Mouse (Mus musculus): ENCODE data around the gene Gm5798. TPM values are rescaled to one million over a fixed set of nuclear protein-coding genes. Genes with fewer than 3 reads are reported as not detected.
"Not testable (repeated sequence)": the region's sequence is repeated elsewhere in the genome, so short reads cannot be mapped to it uniquely, and the experiment has no call there.

Gm5798 gene
- not detected for total RNA-seq (2021)
- long read RNA-seq, experiment 1, result 0 reads
- long read RNA-seq, experiment 2, result 0 reads

DNA sequence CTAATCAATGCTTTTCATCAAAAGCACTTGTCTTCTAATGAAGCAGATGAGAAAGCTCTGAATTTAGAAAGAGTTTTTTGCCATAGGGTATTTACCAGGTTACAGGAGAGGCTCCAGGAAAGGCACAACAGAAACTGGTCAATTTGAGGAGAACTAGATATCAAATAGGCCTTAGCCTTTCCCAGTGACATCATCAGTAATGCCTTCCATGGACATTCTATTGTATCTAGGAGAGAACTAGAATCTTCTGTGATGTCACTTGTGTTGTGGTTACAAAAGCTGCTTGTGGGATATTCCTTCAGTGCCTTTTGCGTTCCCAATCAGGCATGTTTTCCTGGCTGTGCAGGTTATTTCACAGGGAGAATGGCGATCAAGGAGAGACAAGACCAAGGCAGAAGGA lies at the start of gene Gm5798:
Gene Gm5798 (plus strand): TSS at position 301 of the 400 bp plus-strand sequence.
- DNase-seq (ENCODE audit: low spot score in 2 of 2), result not testable (repeated sequence)

- not testable (repeated sequence) for DNase-seq (ENCODE audit: low spot score in 2 of 2)
These were observed 37.9 kb downstream of the Gm5798 start, which contains the start of gene Gm7945 for GRCm38 (mm10) chr14:41386279-41386678. TSS of gene Gm7945 (minus strand) at chr14:41386379.

Other genes starting within 250 kb of the Gm5798 start
- 1 to 10 TPM in 1 of 2 experiments, under 1 TPM in 1; 0.66 to 3.2 TPM for gene Mat1a, start 243.6 kb upstream of the Gm5798 start, total RNA-seq (2021)
- under 1 TPM in 1 of 2 experiments, not detected in 1; 0.10 TPM for gene Sftpa1, start 216.8 kb upstream of the Gm5798 start, total RNA-seq (2021)
- gene Mbl1, start 197.2 kb upstream of the Gm5798 start, total RNA-seq (2021), result under 1 TPM in 1 of 2 experiments, not detected in 1; 0.80 TPM
- not detected for gene Sftpd, start 163.5 kb upstream of the Gm5798 start, total RNA-seq (2021)
- not detected for gene Gm2832, start 69.8 kb upstream of the Gm5798 start, total RNA-seq (2021)
- not detected for gene Gm7945, start 37.8 kb downstream of the Gm5798 start, total RNA-seq (2021)
- not detected for gene Gm6482, start 59.7 kb downstream of the Gm5798 start, total RNA-seq (2021)
- gene Gm7954, start 104.9 kb downstream of the Gm5798 start, total RNA-seq (2021), result not detected
- not detected for gene Gm3486, start 140.9 kb downstream of the Gm5798 start, total RNA-seq (2021)
- not detected for gene Gm7970, start 207.0 kb downstream of the Gm5798 start, total RNA-seq (2021)
- not detected for gene 1700049E17Rik2, start 224.6 kb downstream of the Gm5798 start, total RNA-seq (2021)

Data from gastrocnemius, postnatal 4 days (tissue).